Mouse (Mus musculus) hindbrain, embryonic 14.5 days (tissue): ENCODE results near the gene Peli3. TPM values are rescaled to one million over a fixed set of nuclear protein-coding genes. Genes with fewer than 3 reads are reported as not detected.

Source experiments
- ATAC-seq: fragments of 200-750 bp; cut with Nextera tagmentation; 2 replicates; pipeline ENCODE4 v1.8.0; 2017; ENCODE audit warnings: moderate number of reproducible peaks, mild to moderate bottlenecking, moderate TSS enrichment, moderate library complexity; ENCODE audit not compliant: low FRiP score
- DNase-seq: peaks from one replicate; pipeline ENCODE4 v3.0.0-alpha.2; 2015; ENCODE audit warnings: low spot score
- H3K27ac ChIP-seq: fragments of 300-500 bp; sonication (generic); 2 replicates; pipeline ENCODE4 v1.5.1; 2014; ENCODE audit warnings: mild to moderate bottlenecking, moderate library complexity
- H3K27me3 ChIP-seq: fragments of 300-500 bp; sonication (generic); 2 replicates; pipeline ENCODE4 v1.6.1; 2014; ENCODE audit warnings: mild to moderate bottlenecking, low read length, mixed read lengths; ENCODE audit not compliant: control insufficient read depth, insufficient read depth
- H3K36me3 ChIP-seq: fragments of 300-500 bp; sonication (generic); replicated peaks from 2 replicates; pipeline ENCODE4 v1.6.1; 2014; ENCODE audit not compliant: control insufficient read depth, insufficient read depth
- H3K4me1 ChIP-seq: fragments of 300-500 bp; sonication (generic); replicated peaks from 2 replicates; pipeline ENCODE4 v1.6.1; 2014; ENCODE audit warnings: antibody characterized with exemption, low read length, mixed read lengths; ENCODE audit not compliant: control insufficient read depth, insufficient read depth
- H3K4me2 ChIP-seq: fragments of 300-500 bp; sonication (generic); replicated peaks from 2 replicates; pipeline ENCODE4 v1.6.1; 2014; ENCODE audit warnings: mild to moderate bottlenecking, moderate library complexity
- H3K4me3 ChIP-seq: fragments of 300-500 bp; sonication (generic); replicated peaks from 2 replicates; pipeline ENCODE4 v1.5.1; 2014; ENCODE audit warnings: mild to moderate bottlenecking, low read length
- H3K9ac ChIP-seq: fragments of 300-500 bp; sonication (generic); 2 replicates; pipeline ENCODE4 v1.6.1; 2014
- H3K9me3 ChIP-seq: fragments of 300-500 bp; sonication (generic); 2 replicates; pipeline ENCODE4 v1.6.1; 2016; ENCODE audit warnings: low read length; ENCODE audit not compliant: control insufficient read depth
- WGBS: fragments of 180-500 bp; shearing (Covaris S2); extraction: QIAGEN DNeasy Blood & Tissue Kit; methylation state at CpG from one replicate; pipeline ENCODE4 v1.1.7; 2014; 5-methylcytosine and 5-hydroxymethylcytosine counted together
- polyA plus RNA-seq: library from polyadenylated mRNA; unstranded; fragments of >200 nt; fragmentation: Nextera tagmentation; extraction: Ambion mirVana; gene quantifications from 2 replicates; pipeline ENCODE4 v1.2.1, GENCODE M21; 2014

Peli3 gene
- polyA plus RNA-seq, 1 experiment from 2014 or later, result 11.6 TPM

GRCm38 (mm10) chr19:4889791-4890190, 53.1 kb downstream of the Peli3 start:
- Histone ChIP-seq H3K4me3 (no peak overlapping the region), H3K27me3 (no peaks in the 10 kb centered on the region), H3K9me3 (no peaks in the 10 kb centered on the region), H3K36me3 (peaks cover 41% of the 10 kb centered on the region), H3K27ac (no peak overlapping the region), H3K4me1 (no peaks in the 10 kb centered on the region), H3K9ac (no peak overlapping the region), H3K4me2 (no peak overlapping the region)
- WGBS, result 88% methylated on average over 10 of the region's 10 CpGs
- DNase-seq (no peak), ATAC-seq (no peak)

GRCm38 (mm10) chr19:4883961-4884360, 59.0 kb downstream of the Peli3 start:
- H3K36me3 ChIP-seq, result peaks cover 18% of the 10 kb centered on the region; the same call in 1 of the 2 replicates
- DNase-seq (no peak), ATAC-seq (no peak)
- H3K4me1 ChIP-seq, result peaks cover 5% of the 10 kb centered on the region
- H3K27me3 ChIP-seq, result no peaks in the 10 kb centered on the region
- no peak overlapping the region for H3K9ac ChIP-seq
- no peak overlapping the region for H3K4me3 ChIP-seq
- no peak overlapping the region for H3K27ac ChIP-seq
- no peak overlapping the region for H3K4me2 ChIP-seq
- WGBS, result 88% methylated on average over 4 of the region's 4 CpGs
- H3K9me3 ChIP-seq, result no peaks in the 10 kb centered on the region

Other genes starting within 250 kb of the Peli3 start
- 5.4 and 6.3 TPM in 2 replicates for gene Gm960, start 244.5 kb downstream of the Peli3 start, polyA plus RNA-seq
- gene Sptbn2, start 232.0 kb downstream of the Peli3 start, polyA plus RNA-seq, result 38.3 and 38.4 TPM in 2 replicates
- gene Rbm4b, start 186.6 kb downstream of the Peli3 start, polyA plus RNA-seq, result 132 and 136 TPM in 2 replicates
- 78.9 and 82.7 TPM in 2 replicates for gene Rbm4, start 149.2 kb downstream of the Peli3 start, polyA plus RNA-seq
- gene Gm21992, start 131.5 kb downstream of the Peli3 start, polyA plus RNA-seq, result 8.6 and 10.5 TPM in 2 replicates
- 56.3 and 62.8 TPM in 2 replicates for gene Rbm14, start 131.5 kb downstream of the Peli3 start, polyA plus RNA-seq
- 31.9 and 41.4 TPM in 2 replicates for gene Ccs, start 103.8 kb downstream of the Peli3 start, polyA plus RNA-seq
- gene Ccdc87, start 103.8 kb downstream of the Peli3 start, polyA plus RNA-seq, result 0.71 and 0.81 TPM in 2 replicates
- gene Ctsf, start 88.0 kb downstream of the Peli3 start, polyA plus RNA-seq, result 68.8 and 74.4 TPM in 2 replicates
- gene Actn3, start 65.2 kb downstream of the Peli3 start, polyA plus RNA-seq, result 2.9 and 3.2 TPM in 2 replicates
- gene Zdhhc24, start 64.5 kb downstream of the Peli3 start, polyA plus RNA-seq, result 17.0 and 17.7 TPM in 2 replicates
- 12.5 and 12.9 TPM in 2 replicates for gene Bbs1, start 36.5 kb downstream of the Peli3 start, polyA plus RNA-seq
- gene Dpp3, start 14.8 kb downstream of the Peli3 start, polyA plus RNA-seq, result 90.7 and 95.7 TPM in 2 replicates
- 119 TPM in 2 replicates for gene Mrpl11, start 19.0 kb upstream of the Peli3 start, polyA plus RNA-seq
- 0.23 and 0.31 TPM in 2 replicates for gene Npas4, start 47.2 kb upstream of the Peli3 start, polyA plus RNA-seq
- gene Slc29a2, start 80.7 kb upstream of the Peli3 start, polyA plus RNA-seq, result 9.9 and 10.7 TPM in 2 replicates
- gene B4gat1, start 95.7 kb upstream of the Peli3 start, polyA plus RNA-seq, result 93.7 and 101 TPM in 2 replicates
- gene AC124502.3, start 95.8 kb upstream of the Peli3 start, polyA plus RNA-seq, result 1.4 and 1.9 TPM in 2 replicates
- gene Brms1, start 98.2 kb upstream of the Peli3 start, polyA plus RNA-seq, result 28.6 and 29.5 TPM in 2 replicates
- gene Rin1, start 107.4 kb upstream of the Peli3 start, polyA plus RNA-seq, result 1.1 and 1.4 TPM in 2 replicates
- 23.8 and 26.4 TPM in 2 replicates for gene Cd248, start 125.0 kb upstream of the Peli3 start, polyA plus RNA-seq
- 20.7 and 23.8 TPM in 2 replicates for gene Tmem151a, start 142.4 kb upstream of the Peli3 start, polyA plus RNA-seq
- 62.4 and 72.6 TPM in 2 replicates for gene Yif1a, start 145.4 kb upstream of the Peli3 start, polyA plus RNA-seq
- 485 and 502 TPM in 2 replicates for gene Cnih2, start 155.4 kb upstream of the Peli3 start, polyA plus RNA-seq
- 210 and 213 TPM in 2 replicates for gene Rab1b, start 163.9 kb upstream of the Peli3 start, polyA plus RNA-seq
- 72.7 and 72.9 TPM in 2 replicates for gene Klc2, start 175.4 kb upstream of the Peli3 start, polyA plus RNA-seq